Mouse (Mus musculus) thymus, adult 18-20 months (tissue): ENCODE data around the gene Klra6.
"Not testable (repeated sequence)": the region's sequence is repeated elsewhere in the genome, so short reads cannot be mapped to it uniquely, and the experiment has no call there.

ENCODE experiments used
- DNase-seq, 2 experiments: peaks; one replicate each; pipeline ENCODE4 v3.0.0; 2022; ENCODE audit warnings: mixed read lengths in 2 of 2

Gene Klra6

GRCm38 (mm10) chr6:130026854-130027253, at the start of gene Klra6:
TSS of gene Klra6 (minus strand) at chr6:130026954.
- DNase-seq: no peak

DNA sequence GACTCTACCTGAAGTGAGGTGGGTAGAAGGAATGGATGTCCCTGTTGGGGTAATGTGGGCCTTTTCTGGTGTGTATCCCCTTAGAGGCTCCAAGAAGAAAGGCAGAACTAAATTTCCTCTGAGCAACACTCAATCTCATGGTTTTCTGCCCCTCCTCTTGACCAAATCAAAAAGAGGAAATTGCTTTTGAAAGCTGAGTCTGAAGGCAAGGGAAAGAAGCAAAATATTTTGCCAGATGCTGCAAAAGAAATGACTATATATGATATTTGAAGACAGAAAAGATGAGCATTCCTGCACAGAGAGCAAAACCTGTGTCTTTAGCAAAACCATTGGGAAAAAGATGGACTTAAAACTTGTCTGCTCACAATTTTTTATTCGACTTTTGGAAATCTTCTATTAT, 40.4 kb upstream of the Klra6 start, which contains the start of gene Klra4:
Klra4 (minus strand) TSS at position 101 of the 400 bp plus-strand sequence.
- DNase-seq: not testable (repeated sequence)

DNA sequence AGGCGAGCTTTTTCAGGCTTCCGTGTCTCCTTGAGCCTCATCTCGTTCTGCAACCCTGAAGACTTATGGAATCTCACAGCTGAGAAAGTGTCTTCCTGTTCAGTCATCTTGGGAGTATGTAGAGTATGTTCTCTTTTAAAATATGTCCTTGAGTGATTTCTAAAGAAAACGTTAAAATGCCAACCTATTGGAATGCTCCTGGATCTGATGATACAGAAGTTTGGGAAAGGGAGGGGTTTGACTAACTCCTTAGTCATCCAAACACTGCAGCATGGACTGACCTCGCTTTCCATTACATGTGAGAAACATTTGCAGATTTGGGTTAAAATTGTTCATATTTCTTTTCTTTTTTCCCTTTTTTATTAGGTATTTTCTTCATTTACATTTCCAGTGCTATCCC, 38.4 kb upstream of the Klra6 start:
- DNase-seq: no peak

GRCm38 (mm10) chr6:130035146-130035545, 8.4 kb upstream of the Klra6 start:
- not testable (repeated sequence) for DNase-seq

- not testable (repeated sequence) for DNase-seq
Observed at GRCm38 (mm10) chr6:130031493-130032089, 4.8 kb upstream of the Klra6 start.
